8 mouse cellular contexts compared by ENCODE assay signal in genomic region chr7:6397996-6398975, GRCm38 (mm10). TPM values are rescaled to one million over a fixed set of nuclear protein-coding genes. Genes with fewer than 3 reads are reported as not detected.
DNase-seq lines count a peak whose midpoint lies in the region; ATAC-seq and TF ChIP-seq lines count a peak whose summit lies in the region.

TSS of gene Smim17 (plus strand) at chr7:6398715.

- H3K9me3 ChIP-seq in embryonic facial prominence, embryonic 14.5 days (ENCODE audit: control insufficient read depth, low read length), result no peaks in the 10 kb centered on the region
- 0 out of 2 replicates have a peak, but pooled peaks cover 3% of the 10 kb centered on the region for H3K9me3 ChIP-seq in heart, embryonic 12.5 days (replicated peaks)
- no peaks in the 10 kb centered on the region for H3K9me3 ChIP-seq in kidney, embryonic 16.5 days (ENCODE audit: low read length)
- H3K9me3 ChIP-seq in limb, embryonic 15.5 days, result no peaks in the 10 kb centered on the region
- no peaks in the 10 kb centered on the region for H3K9me3 ChIP-seq in midbrain, embryonic 15.5 days

- no peak for TF ChIP-seq POLR2A in spleen, adult 2 months (IDR thresholded peaks at IDR 0.05; ENCODE audit: low read depth, low read length)

- H3K27ac ChIP-seq in embryonic facial prominence, embryonic 14.5 days (replicated peaks; ENCODE audit: low read depth, low read length), result no peak within 1 kb of the TSS
- no peak within 1 kb of the TSS for H3K27ac ChIP-seq in heart, embryonic 12.5 days (ENCODE audit: poor library complexity, severe bottlenecking)
- H3K27ac ChIP-seq in kidney, embryonic 16.5 days (ENCODE audit: low read length), result no peak within 1 kb of the TSS
- no peak within 1 kb of the TSS for H3K27ac ChIP-seq in limb, embryonic 15.5 days
- peak within 1 kb of the TSS; percentile 42 for H3K27ac ChIP-seq in midbrain, embryonic 15.5 days
- no peak within 1 kb of the TSS for H3K27ac ChIP-seq in spleen, adult 2 months (ENCODE audit: insufficient read depth, low read length)

- peak within 1 kb of the TSS; percentile 60 for H3K9ac ChIP-seq in embryonic facial prominence, embryonic 14.5 days (ENCODE audit: low read depth, low read length)
- peak within 1 kb of the TSS; percentile 62; the same call in 1 of the 2 replicates for H3K9ac ChIP-seq in heart, embryonic 12.5 days
- H3K9ac ChIP-seq in kidney, embryonic 16.5 days (replicated peaks; ENCODE audit: low read length), result peak within 1 kb of the TSS; percentile 64
- H3K9ac ChIP-seq in limb, embryonic 15.5 days, result peak within 1 kb of the TSS; percentile 40
- H3K9ac ChIP-seq in midbrain, embryonic 15.5 days, result peak within 1 kb of the TSS; percentile 54

- H3K4me3 ChIP-seq in embryonic facial prominence, embryonic 14.5 days (ENCODE audit: low read depth, low read length), result peak within 1 kb of the TSS; percentile 49
- H3K4me3 ChIP-seq in heart, embryonic 12.5 days, result peak within 1 kb of the TSS; percentile 54
- H3K4me3 ChIP-seq in kidney, embryonic 16.5 days (ENCODE audit: low read length), result peak within 1 kb of the TSS; percentile 63
- peak within 1 kb of the TSS; percentile 49 for H3K4me3 ChIP-seq in limb, embryonic 15.5 days
- H3K4me3 ChIP-seq in midbrain, embryonic 15.5 days, result peak within 1 kb of the TSS; percentile 46
- peak within 1 kb of the TSS; percentile 61 for H3K4me3 ChIP-seq in spleen, adult 2 months (ENCODE audit: extremely low read depth, insufficient read depth, insufficient read length)

- H3K4me2 ChIP-seq in embryonic facial prominence, embryonic 14.5 days (ENCODE audit: low read depth, low read length), result peak within 1 kb of the TSS; percentile 62
- H3K4me2 ChIP-seq in heart, embryonic 12.5 days, result peak within 1 kb of the TSS; percentile 77
- peak within 1 kb of the TSS; percentile 70 for H3K4me2 ChIP-seq in kidney, embryonic 16.5 days (replicated peaks; ENCODE audit: low read depth, low read length)
- peak within 1 kb of the TSS; percentile 68 for H3K4me2 ChIP-seq in limb, embryonic 15.5 days
- H3K4me2 ChIP-seq in midbrain, embryonic 15.5 days, result peak within 1 kb of the TSS; percentile 73

- no peaks in the 10 kb centered on the region for H3K4me1 ChIP-seq in embryonic facial prominence, embryonic 14.5 days (ENCODE audit: control insufficient read depth, insufficient read depth, low read length)
- no peaks in the 10 kb centered on the region; the same call in 1 of the 2 replicates for H3K4me1 ChIP-seq in heart, embryonic 12.5 days (replicated peaks)
- 0 out of 2 replicates have a peak, but pooled peaks cover 5% of the 10 kb centered on the region for H3K4me1 ChIP-seq in kidney, embryonic 16.5 days (ENCODE audit: insufficient read depth, low read length)
- H3K4me1 ChIP-seq in limb, embryonic 15.5 days, result peaks cover 6% of the 10 kb centered on the region; the same call in 1 of the 2 replicates
- peaks cover 13% of the 10 kb centered on the region for H3K4me1 ChIP-seq in midbrain, embryonic 15.5 days
- H3K4me1 ChIP-seq in spleen, adult 2 months (ENCODE audit: control insufficient read depth, insufficient read depth, insufficient read length), result no peaks in the 10 kb centered on the region

- peak; percentile 76; the same call in 1 of the 2 replicates for ATAC-seq in embryonic facial prominence, embryonic 14.5 days (ENCODE audit: low read depth)
- ATAC-seq in heart, embryonic 12.5 days (ENCODE audit: insufficient number of reproducible peaks, low FRiP score), result peak; percentile 77; the same call in 1 of the 2 replicates
- ATAC-seq in kidney, embryonic 16.5 days (ENCODE audit: low FRiP score, low TSS enrichment), result peak; percentile 88
- ATAC-seq in limb, embryonic 15.5 days (ENCODE audit: insufficient number of reproducible peaks, low FRiP score, low TSS enrichment, low read depth), result 0 out of 2 replicates have a peak, but pooled peaks have one; percentile 52
- ATAC-seq in midbrain, embryonic 15.5 days (replicated peaks), result peak; percentile 94

- TF ChIP-seq CTCF in spleen, adult 2 months (IDR thresholded peaks at IDR 0.05; ENCODE audit: extremely low read depth, insufficient read depth, insufficient read length, insufficient replicate concordance), result no peak

- peak; percentile 64 to 65 for DNase-seq in B cell, adult 2 months
- DNase-seq in adrenal gland, postnatal 4 days (ENCODE audit: low spot score in 2 of 2), result peak; percentile 5 to 8
- DNase-seq in embryonic facial prominence, embryonic 14.5 days (ENCODE audit: low spot score), result peak; percentile 75
- DNase-seq in spleen, adult 2 months (ENCODE audit: low read depth in 1 of 2, low spot score in 2 of 2), result peak; percentile 23 to 49

- peaks cover 25% of the 10 kb centered on the region for H3K36me3 ChIP-seq in embryonic facial prominence, embryonic 14.5 days (ENCODE audit: control insufficient read depth, insufficient read depth, low read length)
- H3K36me3 ChIP-seq in heart, embryonic 12.5 days, result peaks cover 26% of the 10 kb centered on the region
- peaks cover 20% of the 10 kb centered on the region for H3K36me3 ChIP-seq in kidney, embryonic 16.5 days (ENCODE audit: insufficient read depth, low read length)
- peaks cover 28% of the 10 kb centered on the region for H3K36me3 ChIP-seq in limb, embryonic 15.5 days
- H3K36me3 ChIP-seq in midbrain, embryonic 15.5 days (replicated peaks), result peaks cover 23% of the 10 kb centered on the region; the same call in 1 of the 2 replicates
- no peaks in the 10 kb centered on the region for H3K36me3 ChIP-seq in spleen, adult 2 months (ENCODE audit: control insufficient read depth, insufficient read depth, low read length)

- WGBS in embryonic facial prominence, embryonic 14.5 days, result 24% methylated on average over 25 of the region's 25 CpGs
- WGBS in heart, embryonic 12.5 days, result 27% methylated on average over 25 of the region's 25 CpGs
- 28% methylated on average over 25 of the region's 25 CpGs for WGBS in kidney, embryonic 16.5 days
- 23% methylated on average over 25 of the region's 25 CpGs for WGBS in limb, embryonic 15.5 days
- WGBS in midbrain, embryonic 15.5 days, result 27% methylated on average over 25 of the region's 25 CpGs
- WGBS in spleen, adult 2 months, result 30% methylated on average over 25 of the region's 25 CpGs

- H3K27me3 ChIP-seq in embryonic facial prominence, embryonic 14.5 days (replicated peaks; ENCODE audit: control insufficient read depth, insufficient read depth, low read length), result no peaks in the 10 kb centered on the region
- no peaks in the 10 kb centered on the region for H3K27me3 ChIP-seq in heart, embryonic 12.5 days (replicated peaks)
- H3K27me3 ChIP-seq in kidney, embryonic 16.5 days (ENCODE audit: insufficient read depth, low read length), result no peaks in the 10 kb centered on the region
- H3K27me3 ChIP-seq in limb, embryonic 15.5 days, result no peaks in the 10 kb centered on the region
- H3K27me3 ChIP-seq in midbrain, embryonic 15.5 days (replicated peaks), result no peaks in the 10 kb centered on the region
- no peaks in the 10 kb centered on the region for H3K27me3 ChIP-seq in spleen, adult 2 months (ENCODE audit: control insufficient read depth, insufficient read depth, low read length)

RNA-seq across cellular contexts. Expression of gene Smim17, which starts in this region (rescaled TPM):
- total RNA-seq in adrenal gland, postnatal 4 days (2021), result under 1 TPM; 0.17 to 0.40 TPM
- polyA plus RNA-seq in embryonic facial prominence, embryonic 14.5 days (2014; fragmentation: Nextera tagmentation; extraction: Ambion mirVana), result 0.12 and 0.18 TPM in 2 replicates
- 0.15 and 0.39 TPM in 2 replicates for polyA plus RNA-seq in heart, embryonic 12.5 days (2016; fragmentation: Nextera tagmentation; extraction: Ambion mirVana)
- polyA plus RNA-seq in kidney, embryonic 16.5 days (2015; fragmentation: Nextera tagmentation; extraction: Ambion mirVana), result 0.35 TPM in 1 of 2 replicates, not detected in the other
- polyA plus RNA-seq in limb, embryonic 15.5 days (2015; fragmentation: Nextera tagmentation; extraction: Ambion mirVana), result 0.29 and 0.56 TPM in 2 replicates
- polyA plus RNA-seq in midbrain, embryonic 15.5 days (2015; fragmentation: Nextera tagmentation; extraction: Ambion mirVana), result 5.9 and 7.5 TPM in 2 replicates
- polyA plus RNA-seq in spleen, adult 2 months (2012; rRNA removed), result not detected in 2 replicates

Comparison
In these comparisons a context has a peak if more than half of its experiments do, and no peak if none do; other contexts are left out.
1. Peak in DNase-seq in adrenal gland, postnatal 4 days; RNA of the gene not detected or under 1 TPM.
2. Peak in DNase-seq, ATAC-seq, H3K4me3 ChIP-seq, H3K9ac ChIP-seq and H3K4me2 ChIP-seq in embryonic facial prominence, embryonic 14.5 days; RNA of the gene not detected or under 1 TPM.
3. Peak in ATAC-seq, H3K4me3 ChIP-seq, H3K9ac ChIP-seq and H3K4me2 ChIP-seq in heart, embryonic 12.5 days; RNA of the gene not detected or under 1 TPM.
4. Peak in ATAC-seq, H3K4me3 ChIP-seq, H3K9ac ChIP-seq and H3K4me2 ChIP-seq in kidney, embryonic 16.5 days; RNA of the gene not detected or under 1 TPM.
5. Peak in ATAC-seq, H3K4me3 ChIP-seq, H3K9ac ChIP-seq and H3K4me2 ChIP-seq in limb, embryonic 15.5 days; RNA of the gene not detected or under 1 TPM.
6. Peak in DNase-seq and H3K4me3 ChIP-seq in spleen, adult 2 months; RNA of the gene not detected or under 1 TPM.
7. DNase-seq: peak in every context shown above with its lines; median percentile 75 in embryonic facial prominence, embryonic 14.5 days; 64 in B cell, adult 2 months; 36 in spleen, adult 2 months; 6 in adrenal gland, postnatal 4 days.